Mouse (Mus musculus) T-helper 1 cell (primary cell): Measurements from ENCODE around the gene Ppa1.

Experiments used
- in situ Hi-C: fragments of 300-600 bp; cut with MboI, MseI; formaldehyde crosslinking; loops from one replicate; pipeline ENCODE4 v1.15.1; 2025; ENCODE audit warnings: high pct_unique_total_duplicates

Gene Ppa1

GRCm38 (mm10) chr10:61694870-61695670 is 46.7 kb downstream of the Ppa1 start, which contains the start of gene Tysnd1:
Gene Tysnd1, plus strand, starts transcription at chr10:61695514.
- in situ Hi-C loops, result loop anchor here (25.0 kb wide), 1 partner anchor 792 kb away; the partner anchor contains the start of gene Vps26a

GRCm38 (mm10) chr10:61695703-61696559 is 47.6 kb downstream of the Ppa1 start:
- in situ Hi-C loops, result loop anchor here (25.0 kb wide), 1 partner anchor 791 kb away; the partner anchor contains the start of gene Vps26a

DNA sequence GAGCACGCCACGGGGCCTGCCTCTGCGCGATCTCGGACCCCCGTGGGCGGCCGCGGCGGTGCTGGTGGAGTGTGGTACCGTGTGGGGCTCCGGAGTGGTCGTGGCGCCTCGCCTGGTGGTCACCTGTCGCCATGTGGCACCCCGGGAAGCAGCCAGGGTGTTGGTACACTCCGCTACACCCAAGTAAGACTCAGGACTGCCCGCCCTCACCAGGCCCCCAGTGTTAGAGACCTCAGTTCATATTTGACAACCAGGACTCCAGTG is 48.1 kb downstream of the Ppa1 start:
- in situ Hi-C loops, result loop anchor here (25.0 kb wide), 1 partner anchor 791 kb away; the partner anchor contains the start of gene Vps26a

DNA sequence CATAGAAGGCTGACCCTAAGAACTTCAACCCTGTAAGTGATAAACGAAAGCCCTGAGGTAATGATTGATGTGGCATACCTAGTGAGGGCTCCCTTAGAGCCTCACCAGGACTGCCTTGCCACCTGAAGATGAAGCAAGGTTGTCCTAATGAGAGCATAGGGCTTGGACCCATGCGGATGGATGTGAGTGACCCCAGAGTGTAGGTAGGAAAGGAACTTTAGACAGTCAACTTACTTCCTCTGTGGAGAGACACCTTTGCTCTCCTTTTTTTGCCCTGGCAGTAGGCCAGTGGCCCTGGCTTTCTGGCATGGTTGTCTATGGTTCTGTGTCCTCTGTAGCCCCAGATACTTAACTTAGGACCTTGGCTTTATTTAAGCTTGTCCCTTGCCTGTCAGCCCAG is 48.7 kb downstream of the Ppa1 start:
- in situ Hi-C loops, result loop anchor here (25.0 kb wide), 1 partner anchor 790 kb away; the partner anchor contains the start of gene Vps26a

DNA sequence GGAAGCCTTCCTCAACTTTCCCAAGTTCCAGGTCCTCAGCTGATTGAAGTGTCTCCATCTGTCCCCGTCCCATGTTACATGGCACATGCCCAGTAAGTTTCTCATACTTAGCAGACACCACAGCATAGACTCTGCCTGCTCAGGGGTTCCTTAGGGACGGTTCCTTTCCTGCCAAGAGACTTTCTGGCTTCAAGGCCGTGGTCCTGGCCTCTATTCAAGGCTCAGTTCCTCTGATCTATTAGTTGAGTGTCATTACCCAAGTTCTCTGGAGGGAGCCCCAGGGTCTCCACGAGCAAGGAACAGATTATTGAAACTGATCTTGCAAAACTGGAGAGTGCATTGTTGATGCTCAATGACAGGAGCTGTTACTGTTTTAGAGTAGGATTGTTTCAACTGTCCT is 56.3 kb downstream of the Ppa1 start:
- in situ Hi-C loops, result no loop called here

DNA sequence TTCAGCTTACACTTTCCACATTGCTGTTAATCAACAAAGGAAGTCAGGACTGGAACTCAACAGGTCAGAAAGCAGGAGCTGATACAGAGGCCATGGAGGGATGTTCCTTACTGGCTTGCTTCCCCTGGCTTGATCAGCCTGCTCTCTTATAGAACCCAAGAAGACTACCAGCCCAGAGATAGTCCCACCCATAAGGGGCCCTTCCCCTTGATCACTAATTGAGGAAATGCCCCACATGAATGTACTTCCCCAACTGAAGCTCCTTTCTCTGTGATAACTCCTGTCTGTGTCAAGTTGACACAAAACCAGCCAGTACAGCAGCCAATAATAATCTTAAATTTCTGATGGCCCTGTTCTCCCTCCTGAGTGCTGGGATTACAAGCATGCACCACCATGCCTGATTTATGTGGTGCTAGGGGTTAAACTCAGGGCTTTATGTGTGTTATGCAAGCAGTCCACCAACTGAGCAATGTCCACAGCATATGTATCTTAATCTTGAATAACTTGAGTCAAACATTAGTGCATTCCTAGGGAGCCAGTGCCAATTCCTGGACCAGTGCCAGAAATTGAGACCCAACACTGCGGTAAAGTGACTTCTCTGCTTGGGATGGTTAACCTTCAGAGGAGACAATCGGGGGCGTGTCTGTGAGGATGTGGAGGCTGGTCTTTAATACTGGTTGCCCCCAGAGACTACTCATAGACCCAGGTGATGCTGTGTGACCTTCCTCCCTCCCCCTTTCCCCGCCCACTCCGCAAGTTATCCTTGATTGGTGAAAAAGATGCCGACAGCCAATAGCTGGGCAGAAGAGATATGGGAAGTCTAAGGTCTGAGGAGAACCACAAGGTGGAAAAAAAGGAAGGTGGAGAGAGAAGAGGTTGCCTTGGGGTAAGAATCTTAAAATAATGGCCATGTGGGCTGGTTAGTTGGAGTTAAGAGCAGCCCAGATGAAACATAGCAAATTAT is 58.3 kb downstream of the Ppa1 start:
- in situ Hi-C loops, result no loop called here

- in situ Hi-C loops, result no loop called here
These were observed 65.2 kb downstream of the Ppa1 start for GRCm38 (mm10) chr10:61713601-61714000.

DNA sequence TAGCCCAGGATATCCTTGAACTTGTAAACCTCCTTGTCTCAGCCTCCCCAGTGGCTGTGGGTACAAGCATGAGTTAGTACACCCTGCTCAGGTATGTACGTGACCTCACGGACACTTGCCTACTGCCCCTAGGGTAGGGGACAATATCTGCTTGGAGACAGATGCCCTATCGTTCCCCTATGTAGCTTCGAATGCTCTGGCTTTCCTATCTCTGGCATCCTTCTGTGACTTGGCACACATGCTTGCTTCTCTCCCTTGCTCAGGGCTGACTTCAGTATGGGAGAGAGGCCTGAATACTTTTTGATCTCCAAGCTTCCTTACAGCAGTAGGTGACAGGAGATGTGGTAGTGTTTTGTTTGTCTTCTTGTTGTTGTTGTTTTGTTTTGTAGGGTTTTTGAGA is 65.8 kb downstream of the Ppa1 start:
- in situ Hi-C loops, result no loop called here

GRCm38 (mm10) chr10:61714771-61715461 is 66.6 kb downstream of the Ppa1 start, which contains the start of gene Aifm2:
Gene Aifm2, plus strand, starts transcription at chr10:61715263.
- in situ Hi-C loops, result no loop called here

- in situ Hi-C loops, result no loop called here
These were observed 67.1 kb downstream of the Ppa1 start for GRCm38 (mm10) chr10:61715462-61715837.

DNA sequence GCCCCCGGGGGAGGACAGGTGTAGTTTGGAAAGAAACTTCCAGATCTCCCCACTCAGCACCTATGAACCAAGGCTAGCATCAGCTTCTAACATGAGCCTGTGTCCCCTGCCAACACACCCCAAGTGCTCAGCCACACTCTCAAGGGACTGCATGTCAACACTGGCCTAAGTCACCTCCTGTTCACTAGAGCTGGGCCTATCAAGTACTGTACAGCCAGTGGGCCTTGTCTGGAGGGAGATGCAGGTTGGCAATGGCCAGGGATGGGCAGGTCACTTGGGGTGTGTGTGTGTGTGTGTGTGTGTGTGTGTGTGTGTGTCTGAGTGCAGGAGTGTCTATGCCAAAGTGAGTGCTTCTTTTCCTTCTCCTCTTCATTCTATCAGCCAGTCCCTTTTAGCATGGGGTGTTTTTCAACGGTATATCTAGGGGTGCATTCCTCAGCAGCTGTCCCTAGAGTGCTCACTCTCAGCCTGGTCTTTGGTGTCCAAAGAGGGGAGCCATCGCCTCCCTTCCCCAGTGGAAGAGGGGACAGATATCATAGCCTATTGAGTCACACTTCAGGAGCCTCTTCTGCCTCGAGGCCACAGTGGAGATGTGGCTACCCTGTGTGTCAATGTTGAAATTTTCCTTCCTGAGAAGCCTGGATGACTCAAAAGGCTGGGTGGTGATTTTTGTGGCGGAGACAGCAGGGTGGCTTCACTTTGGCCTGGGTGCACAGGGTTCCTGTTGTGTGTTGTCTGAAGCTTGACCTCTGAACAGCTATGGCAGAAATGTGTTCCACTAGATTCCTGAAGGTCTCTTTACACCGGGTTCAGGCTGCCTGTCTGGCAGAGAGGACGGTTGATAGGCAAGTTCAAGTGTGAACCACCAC is 67.9 kb downstream of the Ppa1 start:
- in situ Hi-C loops, result no loop called here

- in situ Hi-C loops, result no loop called here
These were observed 69.3 kb downstream of the Ppa1 start for GRCm38 (mm10) chr10:61717406-61718296.

DNA sequence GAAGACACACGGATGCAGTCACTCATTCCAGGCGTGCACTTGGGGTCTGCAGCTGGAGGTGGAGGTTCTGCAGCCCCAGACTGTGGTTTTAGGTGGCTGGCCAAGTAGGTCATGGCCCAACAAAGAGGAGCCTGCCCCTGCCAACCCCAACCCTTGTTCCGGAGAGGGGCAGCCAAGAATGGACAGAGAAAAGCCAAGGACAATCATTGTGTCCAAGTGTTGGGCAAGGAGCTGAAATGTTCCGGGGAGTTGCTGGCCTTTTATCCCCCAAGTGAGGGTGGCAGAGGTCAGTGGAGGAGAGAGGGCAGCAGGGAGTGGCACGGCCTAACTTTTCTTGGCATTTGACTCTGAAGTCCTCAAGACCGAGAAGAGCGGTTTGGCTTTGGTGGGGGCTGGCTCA is 72.0 kb downstream of the Ppa1 start:
- in situ Hi-C loops, result no loop called here

DNA sequence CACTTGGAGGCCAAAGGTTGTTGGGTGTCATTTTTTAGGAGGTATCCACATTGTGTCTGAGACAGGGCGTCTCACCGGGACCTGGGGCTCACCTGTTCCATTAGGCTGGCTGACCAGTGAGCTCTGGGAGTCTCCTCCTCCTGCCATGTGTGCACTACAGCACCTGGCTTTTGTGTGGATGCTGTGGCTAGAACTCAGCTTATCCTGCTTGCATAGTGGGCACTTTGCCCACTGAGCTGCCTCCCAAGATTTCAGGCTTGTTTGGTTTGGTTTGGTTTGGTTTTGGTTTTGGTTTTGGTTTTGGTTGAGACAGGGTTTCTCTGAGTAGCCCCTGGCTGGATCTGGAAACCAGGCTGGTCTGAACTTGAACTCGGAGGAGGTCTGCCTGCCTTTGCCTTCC is 73.9 kb downstream of the Ppa1 start:
- in situ Hi-C loops, result no loop called here

DNA sequence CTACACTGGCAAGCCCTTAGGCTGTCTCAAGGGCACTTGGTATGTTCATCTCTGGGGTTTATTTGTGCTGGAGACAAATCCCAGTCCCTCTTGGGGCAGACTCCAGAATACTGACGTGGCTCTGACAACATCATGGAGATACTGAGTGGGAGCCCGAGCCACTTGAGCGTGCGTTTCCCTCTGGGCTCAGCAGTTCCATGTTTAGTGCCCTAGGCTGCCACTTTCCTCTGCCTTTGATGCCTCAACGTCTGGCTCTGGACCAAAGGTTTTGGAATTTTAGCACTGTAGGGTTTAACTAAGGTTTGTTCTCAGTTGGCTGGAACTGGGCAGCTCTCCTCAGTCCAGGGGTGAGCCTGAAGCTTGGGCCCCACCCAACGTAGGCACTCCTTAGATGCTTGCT is 74.9 kb downstream of the Ppa1 start:
- in situ Hi-C loops, result no loop called here
